Mouse (Mus musculus): ENCODE results near the gene Mepce.
A peak's percentile ranks its signal among the peaks of the same experiment; 100 is the strongest.
"Not testable (repeated sequence)": the region's sequence is repeated elsewhere in the genome, so short reads cannot be mapped to it uniquely, and the experiment has no call there.

Gene Mepce

DNA sequence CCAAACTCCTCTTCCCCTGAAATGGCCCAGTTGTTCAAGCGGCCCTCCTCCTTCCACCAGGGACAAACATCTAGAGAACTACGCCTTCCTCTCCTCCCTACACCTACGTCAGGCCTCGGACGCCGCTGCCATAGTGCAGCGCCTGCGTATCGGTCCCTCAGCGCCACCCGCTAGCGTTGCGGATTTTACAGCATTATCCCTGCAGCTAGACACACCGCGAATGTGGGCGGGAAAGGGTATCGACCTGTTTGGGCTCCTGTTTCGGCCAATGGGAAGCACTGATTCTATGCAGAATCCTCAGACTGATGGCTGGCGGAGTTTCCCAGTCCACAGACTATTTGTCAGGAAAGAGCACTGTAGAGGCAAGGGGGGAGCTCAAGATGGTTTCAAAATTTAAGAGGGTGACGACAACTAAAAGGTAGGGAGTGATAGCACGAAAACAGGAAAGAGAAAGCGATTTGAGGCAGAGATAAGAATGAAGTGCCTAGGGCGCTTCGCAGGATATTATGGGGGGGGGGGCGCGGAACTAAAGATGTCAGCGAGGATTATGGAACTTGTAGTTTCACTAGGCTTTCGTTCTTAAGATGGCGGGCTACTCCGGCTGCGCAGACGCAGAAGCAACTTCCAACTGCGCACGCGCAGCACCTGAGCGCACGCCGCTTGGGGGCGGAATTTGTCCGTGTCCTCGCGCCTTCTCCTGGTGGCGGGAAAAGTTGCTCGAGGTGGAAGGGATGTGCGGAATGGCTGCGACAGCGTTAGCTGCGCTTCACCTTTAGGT, at the start of gene Mepce, which contains the start of gene Zcwpw1:
Gene Mepce (minus strand): TSS at position 505 of the 778 bp plus-strand sequence.
Gene Zcwpw1 (plus strand): TSS at position 648 of the 778 bp plus-strand sequence.
- peak; percentile 97 for DNase-seq

DNA sequence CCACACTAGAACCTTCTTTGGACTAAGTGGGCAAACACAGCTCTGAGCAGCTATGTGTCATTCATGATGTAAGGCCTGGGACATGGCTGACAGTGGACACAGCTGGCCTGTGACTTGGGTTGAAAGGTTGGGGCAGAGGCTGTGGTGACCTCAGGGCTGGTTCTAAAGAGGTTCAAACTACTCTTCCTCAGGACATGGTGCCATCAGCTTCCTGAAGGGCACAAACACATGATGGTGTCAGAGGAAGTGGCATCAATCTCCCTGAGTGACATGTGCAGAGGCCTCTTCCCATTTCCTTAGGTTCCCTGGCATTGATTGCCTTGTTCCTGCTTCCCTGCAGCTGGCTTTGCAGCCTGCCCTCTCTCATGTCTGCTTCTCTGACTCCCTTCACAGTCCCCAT, 49.7 kb upstream of the Mepce start:
- DNase-seq: not testable (repeated sequence)

DNA sequence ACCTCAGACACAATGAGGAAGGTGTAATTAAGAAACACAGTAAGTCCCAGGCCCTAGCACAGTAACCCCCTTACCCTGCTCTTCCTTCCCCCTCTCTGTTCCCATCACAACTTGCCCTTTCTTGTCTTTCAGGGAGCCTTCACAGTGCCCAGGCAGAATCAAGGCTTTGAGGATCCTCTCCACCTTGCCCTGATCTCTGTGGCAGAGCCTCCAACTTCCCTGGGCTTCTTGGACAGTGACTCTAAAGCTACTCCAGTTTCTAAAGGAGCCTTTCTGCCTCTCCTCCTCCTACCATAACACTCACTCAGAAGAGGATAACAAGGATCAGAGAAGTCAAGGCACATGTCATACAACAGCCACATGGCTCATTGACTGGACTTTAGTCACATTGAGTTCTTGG, 49.2 kb upstream of the Mepce start:
- no peak for DNase-seq

DNA sequence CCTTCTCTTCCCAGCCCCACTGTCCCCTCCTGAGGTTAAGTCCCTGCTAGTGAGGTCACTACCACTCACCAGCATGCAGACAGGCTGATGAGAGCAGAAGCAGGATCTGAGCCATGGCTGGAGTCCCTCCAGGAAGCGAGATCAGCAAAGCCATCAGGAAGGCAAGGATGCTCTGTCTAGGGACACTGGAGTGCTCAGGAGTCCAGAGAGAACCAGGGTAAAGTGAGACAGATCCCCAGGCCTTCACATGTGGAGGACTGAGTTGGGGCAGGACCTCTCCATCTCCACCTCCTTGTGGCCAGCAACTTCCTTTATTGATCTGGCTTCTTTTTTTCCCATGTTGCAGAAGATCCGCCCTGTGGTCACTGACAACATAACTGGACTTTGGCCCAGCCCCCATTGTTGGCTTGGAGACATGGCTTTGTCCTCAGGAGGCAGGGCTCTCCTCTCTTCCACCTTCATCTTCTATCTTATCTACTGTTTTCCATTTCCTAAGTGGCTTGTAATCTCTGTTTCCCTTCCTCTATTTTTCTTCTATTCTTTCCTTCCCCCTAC, 48.6 kb upstream of the Mepce start, which contains the start of gene Pilra:
Gene Pilra (minus strand): TSS at position 316 of the 555 bp plus-strand sequence.
- DNase-seq: peak; percentile 27 to 35

DNA sequence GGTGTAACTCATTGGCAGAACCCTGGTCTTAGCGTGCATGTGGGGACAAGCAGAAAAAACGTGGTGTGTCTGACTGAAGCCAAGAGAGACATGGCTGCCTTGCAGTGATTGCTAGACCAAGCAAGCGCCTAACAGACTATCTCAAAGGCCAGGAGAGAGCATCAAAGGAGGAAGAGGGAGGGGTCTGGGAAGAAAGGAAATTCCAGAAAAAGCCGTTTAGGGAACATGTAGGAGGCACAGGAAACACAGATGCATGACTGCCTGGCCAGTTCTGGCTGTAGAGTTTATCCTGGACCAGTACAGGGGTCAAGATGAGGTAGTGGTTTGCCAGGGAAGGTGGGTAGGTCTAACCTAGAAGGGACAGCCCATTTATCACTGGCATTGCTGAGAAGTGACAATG, 46.0 kb upstream of the Mepce start:
- DNase-seq: no peak

DNA sequence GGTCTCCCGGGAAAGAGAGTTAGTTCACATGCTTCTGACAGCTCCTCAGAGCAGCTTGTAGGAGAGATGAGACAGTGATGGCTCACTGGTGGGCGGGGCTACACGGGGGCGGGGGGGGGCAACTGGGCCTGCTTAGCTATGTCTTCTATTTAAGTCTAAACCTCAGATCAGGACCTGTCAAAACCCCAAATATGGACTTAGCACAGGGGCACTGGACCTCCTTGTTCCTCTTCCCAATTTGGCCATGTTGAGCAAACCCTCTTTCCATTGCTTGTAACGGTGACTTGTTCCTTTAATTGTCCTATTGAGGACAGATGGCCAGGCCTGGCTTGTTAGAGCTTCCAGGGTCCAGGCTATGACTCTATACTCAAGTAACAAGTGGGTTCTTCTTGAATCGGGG, 44.1 kb upstream of the Mepce start:
- DNase-seq: peak in 1 of 2 experiments; percentile 25

DNA sequence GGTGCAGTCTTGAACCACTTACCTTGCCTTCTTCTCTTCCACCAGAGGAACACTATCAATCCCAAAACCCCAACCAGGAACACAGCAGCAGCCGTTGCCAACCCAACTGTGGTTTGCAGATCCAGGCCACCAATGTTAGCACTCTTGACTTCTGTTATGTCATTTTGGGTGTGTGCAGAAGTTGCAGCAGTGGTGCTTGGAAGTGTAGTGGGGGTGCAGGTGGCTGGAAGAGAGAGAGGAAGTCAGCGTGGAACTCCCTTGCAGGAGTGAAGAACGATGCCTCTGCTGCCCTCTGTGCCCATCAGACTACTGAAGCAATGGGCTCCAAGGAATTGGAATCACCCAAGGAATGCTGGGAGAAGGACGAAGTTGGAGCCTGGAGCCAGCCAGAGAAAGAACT, 43.7 kb upstream of the Mepce start:
- peak in 1 of 2 experiments; percentile 26 for DNase-seq

DNA sequence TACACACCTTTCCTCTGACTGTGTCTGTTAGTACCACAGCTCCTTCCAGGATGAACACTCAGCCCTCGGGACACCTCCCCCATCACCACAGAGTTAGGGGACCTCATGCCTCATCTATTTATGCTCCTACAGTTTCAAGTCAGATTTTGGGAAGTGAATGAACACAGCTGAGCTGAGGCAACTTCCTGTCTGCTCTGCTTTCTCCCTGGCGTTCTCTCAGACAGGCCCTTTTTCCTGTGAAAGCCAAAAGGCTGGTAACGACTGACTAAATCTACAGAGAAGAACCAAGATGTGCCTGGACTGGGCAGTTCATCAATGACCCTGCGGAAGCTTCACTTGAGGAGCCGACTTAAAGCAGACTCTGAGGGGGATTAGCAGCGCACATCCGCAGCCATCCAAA, 42.8 kb upstream of the Mepce start:
- no peak for DNase-seq

DNA sequence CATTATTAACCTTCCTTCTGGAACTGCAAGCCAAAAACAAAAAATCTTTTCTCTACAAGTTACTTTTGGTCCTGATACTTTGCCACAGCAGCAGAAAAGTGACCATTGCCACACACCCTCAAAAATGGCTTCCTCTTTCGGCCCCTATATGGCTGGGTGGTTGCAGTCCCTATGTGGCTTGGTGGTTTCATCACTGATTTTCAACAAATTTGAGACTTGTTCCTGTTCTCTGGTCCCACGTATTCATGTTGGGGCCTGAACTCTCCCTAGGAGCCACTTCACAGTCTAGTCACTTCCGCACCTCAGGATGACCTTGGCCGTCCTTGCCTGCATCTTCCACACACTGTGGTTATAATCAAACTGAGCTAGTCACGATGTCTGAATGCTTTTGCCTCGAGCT, 41.2 kb upstream of the Mepce start:
- DNase-seq: peak; percentile 29 to 34

DNA sequence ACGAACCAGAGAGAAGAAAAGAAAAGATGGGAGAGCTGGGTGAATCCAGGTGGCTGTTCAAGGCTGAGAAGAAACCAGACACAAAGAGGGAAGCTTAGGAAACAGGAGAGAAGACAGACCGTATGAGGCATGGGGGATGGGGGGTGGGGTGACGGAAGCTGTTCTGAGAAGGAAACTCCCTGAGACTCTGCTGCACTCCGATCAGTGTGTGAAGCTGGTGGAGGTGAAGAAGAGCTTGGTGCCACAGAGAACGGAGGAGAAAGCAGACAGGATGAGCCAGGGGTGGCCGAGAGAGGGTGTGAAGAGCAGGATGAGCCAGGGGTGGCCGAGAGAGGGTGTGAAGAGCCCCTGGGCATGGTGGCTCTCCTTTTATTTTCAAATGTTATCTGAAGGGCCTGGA, 39.0 kb upstream of the Mepce start:
- DNase-seq: no peak

DNA sequence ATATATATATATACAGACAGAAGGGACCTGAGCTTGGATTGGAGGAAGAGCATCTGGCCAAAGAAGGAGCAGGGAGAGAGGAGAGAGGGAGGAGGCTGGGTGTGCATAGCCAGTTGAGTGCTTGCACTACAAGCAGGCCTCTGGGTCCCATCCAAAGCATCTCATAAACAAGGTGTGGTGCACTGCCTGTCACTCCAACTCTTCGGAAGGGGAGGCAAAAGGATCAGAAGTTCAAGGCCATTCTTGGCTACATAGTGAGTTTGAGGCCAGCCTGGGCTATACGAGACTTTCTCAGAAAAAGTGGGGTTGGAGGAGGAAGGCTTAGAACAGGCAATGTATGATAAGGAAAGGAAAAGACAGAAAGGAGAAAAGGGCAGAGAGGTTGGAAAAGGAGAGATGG, 38.5 kb upstream of the Mepce start:
- DNase-seq: no peak

DNA sequence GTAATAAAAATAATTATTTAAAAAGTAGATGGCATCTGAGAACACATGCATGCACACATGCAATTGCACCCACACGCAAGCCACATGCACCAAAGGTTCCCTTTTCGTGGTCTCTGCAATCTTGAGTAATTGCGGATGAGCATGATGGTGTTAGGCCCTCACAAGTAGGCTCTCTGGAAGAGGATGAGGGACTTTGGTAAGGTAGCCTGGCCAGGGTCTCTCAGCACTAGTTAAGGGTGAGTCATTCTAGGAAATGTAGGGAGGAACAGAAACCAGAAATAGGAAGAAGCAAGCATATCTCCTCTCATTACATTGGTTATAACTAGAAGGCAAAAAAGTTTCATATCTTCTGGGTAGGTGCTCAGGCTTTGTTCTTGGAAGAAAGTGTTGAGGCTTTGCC, 37.6 kb upstream of the Mepce start:
- no peak for DNase-seq

DNA sequence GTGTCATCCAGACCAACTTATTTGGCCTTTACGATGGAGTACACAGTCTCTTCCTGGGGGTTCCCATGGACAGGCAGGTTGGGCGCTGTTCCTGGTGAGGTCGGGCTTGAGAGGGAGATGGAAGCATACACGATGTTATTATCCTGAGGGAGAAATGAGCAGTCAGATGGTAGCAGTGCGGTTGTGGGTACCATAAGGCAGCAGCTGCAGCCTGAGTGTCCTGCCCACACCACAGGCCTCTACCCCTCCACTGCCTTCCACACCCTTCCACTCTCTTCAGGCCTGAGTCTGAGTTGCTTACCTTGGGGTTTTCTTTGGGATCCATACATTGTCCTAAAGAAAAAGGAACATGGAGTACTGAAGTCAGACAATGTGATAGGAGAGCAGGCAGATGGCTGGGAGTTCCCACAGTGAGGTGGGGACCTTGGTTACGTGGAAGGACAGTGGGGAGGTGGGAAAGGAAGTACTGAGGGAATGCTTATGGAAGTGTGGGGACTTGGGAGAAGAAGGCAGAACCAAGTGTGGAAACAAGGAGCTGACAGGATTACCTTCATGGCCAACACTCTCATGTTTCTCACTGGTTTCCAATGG, 36.1 kb upstream of the Mepce start:
- DNase-seq: no peak

DNA sequence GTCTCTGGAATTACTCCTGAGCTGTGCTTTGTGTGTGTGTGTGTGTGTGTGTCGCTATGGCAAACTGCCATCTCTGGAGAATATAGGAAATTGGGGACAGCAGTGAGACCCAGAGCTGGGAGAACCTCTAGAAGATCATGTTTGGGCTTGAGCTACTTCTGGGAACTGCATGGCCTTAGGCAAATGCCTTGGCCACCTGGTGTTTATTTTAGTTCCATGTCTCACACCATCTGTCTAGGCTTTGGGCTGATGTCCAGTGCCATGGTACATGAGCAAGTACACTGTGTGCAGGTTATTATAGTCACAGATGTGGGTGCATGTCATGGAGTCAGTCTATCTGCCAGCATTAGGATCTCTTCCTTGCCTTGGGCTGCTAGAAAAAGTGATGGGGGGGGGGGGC, 35.1 kb upstream of the Mepce start:
- DNase-seq: no peak

DNA sequence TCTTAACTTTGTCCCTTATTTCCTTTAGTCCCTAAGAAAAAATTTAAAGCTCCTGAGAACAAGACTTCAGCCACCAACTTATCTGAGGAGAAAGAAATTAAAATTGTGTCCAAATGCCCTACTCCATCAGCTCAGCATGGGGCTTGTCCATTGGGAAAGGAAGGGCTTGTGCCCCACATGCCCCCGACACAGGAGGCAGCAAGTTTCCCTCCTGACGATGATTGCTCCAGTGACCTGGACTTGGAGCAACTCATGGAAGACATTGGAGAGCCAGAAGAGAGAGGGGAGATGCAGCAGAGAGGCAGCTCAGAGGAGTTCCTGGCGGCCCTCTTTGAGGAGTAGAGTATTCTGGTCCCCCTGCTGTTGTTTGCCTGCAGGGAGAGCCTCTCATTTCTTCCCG, 34.7 kb upstream of the Mepce start:
- no peak for DNase-seq

DNA sequence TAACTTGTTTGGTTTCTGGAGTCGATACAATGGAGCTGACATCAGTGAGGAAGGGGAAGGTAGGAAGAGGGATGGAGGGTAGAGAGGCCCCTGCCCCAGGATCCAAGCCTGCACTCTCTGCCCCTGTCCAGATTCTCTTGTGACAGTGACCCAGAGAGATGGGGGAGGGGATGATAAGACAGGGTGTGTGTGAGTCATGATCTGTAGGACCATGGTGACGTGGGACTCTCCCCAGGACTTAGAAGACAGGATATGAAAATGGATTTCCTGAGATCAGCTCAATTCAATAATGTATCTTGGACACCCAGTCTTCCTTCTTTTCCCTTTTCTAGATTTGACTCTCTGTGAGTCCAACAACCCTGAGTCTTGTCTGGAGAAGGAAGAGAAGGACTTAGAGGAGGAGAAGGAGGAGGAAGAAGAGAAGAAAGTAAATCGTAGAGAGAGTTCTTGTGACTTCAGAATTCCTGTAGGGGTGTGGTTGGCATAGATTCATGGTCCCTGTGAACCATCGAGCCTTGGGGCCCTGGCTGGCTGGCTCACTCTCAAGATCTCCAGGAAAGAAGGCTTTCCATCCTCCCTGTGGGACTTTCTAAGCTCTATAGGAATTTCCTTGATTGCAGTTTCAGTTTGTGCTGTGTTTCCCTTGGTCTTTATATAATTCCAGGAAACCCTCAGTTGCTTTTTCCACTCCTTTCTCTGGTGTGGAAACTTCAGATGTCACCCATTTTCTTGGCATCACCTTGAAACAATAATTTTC, 30.2 kb upstream of the Mepce start:
- DNase-seq: no peak

DNA sequence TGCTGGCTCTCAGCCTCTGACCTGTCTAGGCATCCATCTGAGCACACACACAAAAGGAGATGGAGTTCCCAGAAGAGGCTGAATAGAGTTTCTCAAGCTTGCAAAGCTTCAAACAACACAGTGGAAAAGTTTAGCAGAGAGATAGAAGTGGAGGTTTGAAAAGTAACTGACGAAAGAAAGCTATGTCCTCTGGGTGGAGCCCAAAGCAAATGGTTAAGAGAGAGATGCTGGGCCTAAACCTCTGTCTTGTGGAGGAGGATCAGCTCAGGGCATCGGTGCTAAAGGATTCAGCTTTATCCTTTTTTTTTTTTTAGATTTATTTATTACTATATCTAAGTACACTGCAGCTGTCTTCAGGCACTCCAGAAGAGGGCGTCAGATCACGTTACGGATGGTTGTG, 20.9 kb upstream of the Mepce start:
- DNase-seq: no peak

DNA sequence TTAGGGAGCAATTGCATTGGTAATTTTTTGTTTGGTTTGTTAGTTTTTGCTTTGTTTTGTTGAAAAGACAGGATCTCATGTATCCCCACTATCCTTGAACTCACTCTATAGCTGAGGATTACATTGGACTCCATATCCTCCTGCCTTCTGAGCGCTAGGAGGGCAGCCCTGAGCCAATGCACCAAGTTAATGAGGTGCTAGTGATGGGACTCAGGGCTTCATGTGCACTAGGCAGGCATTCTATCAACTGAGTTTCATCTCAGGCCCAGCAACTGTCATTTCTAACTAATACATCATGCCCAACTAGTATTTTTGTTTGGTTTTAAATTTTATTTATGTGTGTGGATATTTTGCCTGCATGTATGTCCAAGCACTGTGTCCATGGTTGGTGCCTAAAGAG, 18.7 kb upstream of the Mepce start:
- DNase-seq: no peak

DNA sequence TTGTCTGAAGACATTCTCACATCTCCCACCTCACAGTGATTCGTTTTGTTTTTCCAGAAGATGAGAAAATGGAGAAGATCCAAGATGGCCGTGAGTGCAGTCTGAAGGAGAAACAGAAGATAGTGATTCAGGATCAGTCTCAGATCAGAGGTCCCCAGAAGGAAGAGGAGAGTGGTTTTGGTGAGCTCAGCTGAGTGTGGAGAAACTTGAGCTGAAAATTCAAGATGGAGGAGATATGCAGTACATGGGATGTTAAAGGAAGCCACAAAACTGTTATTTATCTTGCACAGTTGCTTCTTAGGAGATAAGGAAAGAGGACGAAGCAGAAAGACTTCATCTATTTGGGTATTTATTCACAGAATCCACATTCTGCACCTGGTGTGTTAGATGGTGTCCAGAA, 13.5 kb upstream of the Mepce start:
- no peak for DNase-seq

DNA sequence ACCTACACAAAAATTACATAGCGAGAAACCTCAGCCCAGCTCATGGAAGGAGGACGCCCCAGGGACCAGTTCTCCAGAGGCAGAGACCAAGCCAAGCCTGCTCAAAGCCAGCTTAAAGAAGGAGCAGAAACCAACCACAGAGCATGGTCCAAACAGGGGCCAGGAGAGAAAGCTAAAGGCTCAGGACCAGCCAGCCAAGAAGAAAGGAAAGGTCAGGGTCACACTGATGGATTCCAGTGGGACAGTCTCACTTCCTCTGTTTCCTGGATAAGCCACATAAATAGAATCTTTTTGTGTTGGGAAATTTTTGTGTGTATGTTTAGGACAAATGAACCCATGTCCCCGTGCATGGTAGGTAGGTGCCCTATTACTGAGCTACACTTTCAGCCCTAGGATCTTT, 9.2 kb upstream of the Mepce start:
- DNase-seq: no peak

DNA sequence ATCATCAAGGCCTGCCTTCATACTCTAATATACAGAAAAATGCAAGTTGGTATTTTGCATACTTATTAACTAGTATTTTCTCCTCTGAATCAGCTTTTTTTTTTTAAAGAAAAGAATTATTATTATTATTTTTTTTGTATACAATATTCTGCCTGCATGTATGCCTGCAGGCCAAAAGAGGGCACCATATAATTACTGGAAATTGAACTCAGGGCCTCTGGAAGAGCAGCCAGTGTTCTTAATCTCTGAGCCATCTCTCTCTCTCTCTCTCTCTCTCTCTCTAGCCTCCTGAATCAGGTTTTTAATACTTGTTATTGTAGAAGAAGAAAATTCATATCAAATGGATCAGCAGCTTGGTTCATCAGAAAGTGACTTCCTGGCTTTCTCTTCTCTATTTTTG, 4.1 kb upstream of the Mepce start:
- DNase-seq: no peak

DNA sequence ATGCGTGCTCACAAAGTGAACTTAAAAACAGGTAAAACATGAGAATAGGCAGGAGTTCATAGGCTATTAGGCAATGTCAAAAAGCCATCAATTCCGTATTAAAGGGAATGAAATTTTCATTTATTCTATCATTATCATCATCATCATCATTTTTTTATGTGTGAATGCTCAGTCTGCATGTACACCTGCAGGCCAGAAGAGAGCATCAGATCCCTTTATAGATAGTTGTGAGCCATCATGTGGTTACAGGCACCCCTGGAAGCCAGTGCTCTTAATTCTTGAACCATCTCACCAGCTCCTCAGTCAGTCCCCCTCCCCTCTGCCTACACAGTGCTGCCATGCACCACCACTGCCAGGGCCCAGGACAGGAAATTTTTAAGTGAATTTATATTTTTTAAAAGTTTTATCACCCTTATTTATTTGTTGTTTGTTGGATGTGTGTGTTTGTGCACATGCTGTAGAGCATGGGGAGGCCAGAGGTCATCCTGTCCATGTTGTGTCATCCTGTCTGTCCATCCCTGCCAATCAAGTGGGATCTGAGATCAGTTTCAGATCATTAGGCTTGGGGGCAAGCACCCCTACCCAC, 1.6 kb upstream of the Mepce start:
- no peak for DNase-seq

DNA sequence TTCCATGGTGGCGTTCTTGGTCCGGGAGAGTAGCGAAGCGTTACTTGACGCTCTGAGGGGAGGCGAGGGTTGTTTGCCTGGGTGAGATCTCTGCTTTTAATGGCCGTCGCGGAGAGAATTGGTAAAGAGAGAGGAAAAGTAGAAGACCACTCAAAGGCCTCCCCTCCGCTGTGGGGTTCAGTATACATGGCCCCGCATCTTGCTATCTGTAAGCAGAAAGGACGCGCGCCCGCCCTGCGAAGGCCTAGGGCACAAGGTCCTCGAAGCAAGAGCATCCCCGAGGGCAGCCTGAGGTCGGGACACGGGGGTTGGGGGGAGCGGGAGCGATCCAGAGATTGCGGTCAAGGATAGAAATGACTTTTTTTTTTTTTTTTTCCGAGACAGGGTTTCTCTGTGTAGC, 716 bp upstream of the Mepce start:
- DNase-seq: peak; percentile 15 to 43
